Mouse (Mus musculus) heart, embryonic 15.5 days (tissue): ENCODE data around the gene Fut1. TPM values are rescaled to one million over a fixed set of nuclear protein-coding genes. Genes with fewer than 3 reads are reported as not detected.

Experiments used
- ATAC-seq: fragments of 200-750 bp; cut with Nextera tagmentation; replicated peaks from 2 replicates; pipeline ENCODE4 v1.8.0; 2017; ENCODE audit warnings: low read depth, moderate TSS enrichment; ENCODE audit not compliant: insufficient number of reproducible peaks, insufficient read depth, low FRiP score
- H3K27ac ChIP-seq: fragments of 300-500 bp; sonication (generic); 2 replicates; pipeline ENCODE4 v1.5.1; 2015; ENCODE audit warnings: mild to moderate bottlenecking, inconsistent platforms
- H3K27me3 ChIP-seq: fragments of 300-500 bp; sonication (generic); 2 replicates; pipeline ENCODE4 v1.6.1; 2015; ENCODE audit warnings: inconsistent platforms
- H3K36me3 ChIP-seq: fragments of 300-500 bp; sonication (generic); 2 replicates; pipeline ENCODE4 v1.6.1; 2015; ENCODE audit warnings: mild to moderate bottlenecking, inconsistent platforms
- H3K4me1 ChIP-seq: fragments of 300-500 bp; sonication (generic); replicated peaks from 2 replicates; pipeline ENCODE4 v1.6.1; 2015; ENCODE audit warnings: inconsistent platforms
- H3K4me2 ChIP-seq: fragments of 300-500 bp; sonication (generic); 2 replicates; pipeline ENCODE4 v1.6.1; 2015; ENCODE audit warnings: inconsistent platforms, mild to moderate bottlenecking, moderate library complexity
- H3K4me3 ChIP-seq: fragments of 300-500 bp; sonication (generic); 2 replicates; pipeline ENCODE4 v1.5.1; 2015; ENCODE audit warnings: mild to moderate bottlenecking, inconsistent platforms
- H3K9ac ChIP-seq: fragments of 300-500 bp; sonication (generic); 2 replicates; pipeline ENCODE4 v1.6.1; 2015; ENCODE audit warnings: mild to moderate bottlenecking, inconsistent platforms
- H3K9me3 ChIP-seq: fragments of 300-500 bp; sonication (generic); replicated peaks from 2 replicates; pipeline ENCODE4 v1.6.1; 2016; ENCODE audit warnings: inconsistent platforms
- WGBS: fragments of 180-500 bp; shearing (Covaris S2); methylation state at CpG from one replicate; pipeline ENCODE4 v1.1.7; 2015; ENCODE audit warnings: mixed read lengths; 5-methylcytosine and 5-hydroxymethylcytosine counted together
- polyA plus RNA-seq: library from polyadenylated mRNA; unstranded; fragments of >200 nt; fragmentation: Nextera tagmentation; extraction: Ambion mirVana; gene quantifications from 2 replicates; pipeline ENCODE4 v1.2.1, GENCODE M21; 2015

The Fut1 gene
- polyA plus RNA-seq, result 0.15 and 0.66 TPM in 2 replicates

DNA sequence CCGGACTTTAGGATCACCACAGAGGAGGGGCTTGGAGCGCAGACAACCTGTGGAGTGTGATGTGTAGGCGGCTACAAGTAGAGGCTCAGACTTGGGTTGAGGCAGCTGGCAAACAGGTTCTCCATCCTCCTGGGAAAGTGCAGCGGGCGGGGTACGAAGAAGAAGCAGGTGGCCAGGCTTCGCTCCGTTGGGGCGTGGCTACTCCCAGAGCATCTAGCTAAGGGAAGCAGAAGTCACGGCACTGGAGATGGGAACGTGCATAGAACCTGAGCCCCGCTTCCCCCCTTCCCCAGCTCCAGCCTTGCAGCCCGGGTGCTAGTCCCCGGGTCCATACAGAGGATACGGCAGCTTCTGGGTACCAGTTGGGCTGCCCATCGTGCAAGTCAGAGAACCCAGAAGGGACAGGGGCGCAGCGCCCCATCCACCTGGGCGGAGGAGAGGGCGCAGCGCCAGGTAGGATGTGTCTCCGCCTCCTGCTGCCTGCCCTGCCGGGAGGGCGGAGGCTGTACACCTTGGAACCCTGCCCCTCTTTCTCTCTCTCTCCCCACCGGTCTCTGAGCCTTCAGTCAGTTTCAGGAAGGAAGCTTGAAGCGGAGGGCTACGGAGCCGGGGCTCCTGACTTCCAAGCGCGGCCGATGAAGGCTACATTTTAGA lies at the start of gene Fut1:
Gene Fut1, plus strand, starts transcription at position 248 of the 654 bp plus-strand sequence.
- Histone ChIP-seq H3K9ac (no peak within 1 kb of the TSS), H3K4me1 (peaks cover 12% of the 10 kb centered on the region), H3K36me3 (no peaks in the 10 kb centered on the region), H3K4me2 (peak within 1 kb of the TSS; percentile 33; the same call in 1 of the 2 replicates), H3K4me3 (peak within 1 kb of the TSS; percentile 15; the same call in 1 of the 2 replicates), H3K27ac (no peak within 1 kb of the TSS; the same call in 1 of the 2 replicates), H3K27me3 (peaks cover 49% of the 10 kb centered on the region), H3K9me3 (no peaks in the 10 kb centered on the region)
- WGBS, result 12% methylated on average over 31 of the region's 31 CpGs
- no peak for ATAC-seq

DNA sequence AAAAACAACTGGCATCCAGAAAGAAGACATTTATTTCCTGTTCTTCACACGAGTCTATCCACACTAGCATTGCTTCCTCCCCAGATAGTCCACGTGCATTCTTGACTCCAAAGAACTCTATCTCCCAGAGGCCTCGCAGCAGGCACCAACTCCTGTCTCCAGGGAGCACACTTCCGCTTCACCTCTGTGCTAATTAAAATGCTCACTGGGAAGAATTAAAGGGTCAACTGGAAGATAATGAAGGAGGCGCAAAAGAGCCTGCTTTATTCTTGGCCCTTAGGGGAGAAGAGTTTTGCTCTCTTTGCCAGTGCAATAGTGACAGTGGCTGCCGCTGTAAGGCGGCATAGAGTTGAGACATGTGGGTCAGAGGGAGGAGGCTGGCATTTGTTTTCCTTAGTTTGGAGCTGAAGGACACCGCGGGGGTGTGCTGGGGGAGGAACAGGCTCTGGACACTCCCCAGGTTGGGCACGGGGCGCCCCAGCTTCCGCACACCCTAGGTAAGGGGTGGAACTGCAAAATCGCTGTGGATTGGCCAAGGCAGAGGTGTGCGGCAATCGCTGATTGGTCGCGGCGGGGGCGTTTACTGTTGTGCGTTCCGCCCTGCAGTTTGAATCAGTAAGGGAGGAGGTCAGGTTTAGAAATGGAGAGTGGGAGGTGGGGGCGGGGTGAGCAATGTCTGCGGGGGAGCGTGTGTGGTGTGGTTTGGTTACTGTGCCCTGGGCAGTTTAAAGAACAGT lies 49.1 kb upstream of the Fut1 start:
- under 1% methylated on average over 24 of the region's 24 CpGs for WGBS

DNA sequence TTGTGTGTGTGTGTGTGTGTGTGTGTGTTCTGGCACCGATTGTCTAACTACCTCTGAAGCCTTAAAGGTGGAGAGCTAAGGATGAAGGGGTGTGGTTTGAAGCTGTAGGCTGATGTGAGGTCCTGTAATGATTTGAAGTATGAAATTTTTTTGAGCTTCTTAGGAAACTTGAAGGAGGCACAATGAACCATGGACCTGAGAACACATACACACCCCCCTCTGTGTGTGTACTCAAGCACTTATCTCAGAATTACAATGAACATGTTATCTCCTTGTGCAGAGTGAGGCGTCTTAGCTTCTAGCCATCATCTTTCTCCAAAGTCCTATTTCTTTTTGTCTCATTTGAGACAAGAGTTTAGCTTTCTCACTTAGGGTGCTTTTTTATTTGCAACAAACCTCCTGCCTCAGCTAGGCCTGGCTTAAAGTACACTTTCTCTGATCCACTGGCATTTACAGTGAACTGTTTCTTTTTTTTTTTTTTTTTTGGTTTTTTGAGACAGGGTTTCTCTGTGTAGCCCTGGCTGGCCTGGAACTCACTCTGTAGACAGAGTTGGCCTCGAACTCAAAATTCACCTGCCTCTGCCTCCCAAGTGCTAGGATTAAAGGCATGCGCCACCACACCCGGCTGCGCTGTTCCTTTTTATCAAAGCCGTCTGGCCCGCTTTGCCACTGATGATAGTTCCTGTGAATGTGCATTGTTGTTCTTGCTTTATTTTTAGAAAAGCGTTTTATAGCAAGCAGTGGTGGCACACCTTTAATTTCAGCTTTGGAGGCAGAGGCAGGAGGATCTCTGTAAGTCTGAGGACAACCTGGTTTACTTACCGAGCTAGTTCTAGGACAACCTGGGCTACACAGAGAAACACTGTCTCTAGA lies 48.3 kb upstream of the Fut1 start:
- WGBS, result 72% methylated on average over 10 of the region's 10 CpGs
- Histone ChIP-seq H3K4me3 (peak overlapping the region; percentile 52), H3K36me3 (no peaks in the 10 kb centered on the region), H3K9ac (no peak overlapping the region; the same call in 1 of the 2 replicates), H3K27ac (peak overlapping the region; percentile 88), H3K9me3 (no peaks in the 10 kb centered on the region), H3K27me3 (no peaks in the 10 kb centered on the region), H3K4me1 (peaks cover 30% of the 10 kb centered on the region), H3K4me2 (peak overlapping the region; percentile 75)
- ATAC-seq, result no peak

More for the DNA sequence above, 49.1 kb upstream of the Fut1 start:
- no peaks in the 10 kb centered on the region for H3K36me3 ChIP-seq
- no peaks in the 10 kb centered on the region for H3K9me3 ChIP-seq
- H3K27ac ChIP-seq, result peak overlapping the region; percentile 88
- peak overlapping the region; percentile 51 for H3K9ac ChIP-seq
- peak overlapping the region; percentile 75 for H3K4me2 ChIP-seq
- no peaks in the 10 kb centered on the region for H3K27me3 ChIP-seq
- peak overlapping the region; percentile 52 for H3K4me3 ChIP-seq
- ATAC-seq, result peak; percentile 95
- H3K4me1 ChIP-seq, result peaks cover 30% of the 10 kb centered on the region

DNA sequence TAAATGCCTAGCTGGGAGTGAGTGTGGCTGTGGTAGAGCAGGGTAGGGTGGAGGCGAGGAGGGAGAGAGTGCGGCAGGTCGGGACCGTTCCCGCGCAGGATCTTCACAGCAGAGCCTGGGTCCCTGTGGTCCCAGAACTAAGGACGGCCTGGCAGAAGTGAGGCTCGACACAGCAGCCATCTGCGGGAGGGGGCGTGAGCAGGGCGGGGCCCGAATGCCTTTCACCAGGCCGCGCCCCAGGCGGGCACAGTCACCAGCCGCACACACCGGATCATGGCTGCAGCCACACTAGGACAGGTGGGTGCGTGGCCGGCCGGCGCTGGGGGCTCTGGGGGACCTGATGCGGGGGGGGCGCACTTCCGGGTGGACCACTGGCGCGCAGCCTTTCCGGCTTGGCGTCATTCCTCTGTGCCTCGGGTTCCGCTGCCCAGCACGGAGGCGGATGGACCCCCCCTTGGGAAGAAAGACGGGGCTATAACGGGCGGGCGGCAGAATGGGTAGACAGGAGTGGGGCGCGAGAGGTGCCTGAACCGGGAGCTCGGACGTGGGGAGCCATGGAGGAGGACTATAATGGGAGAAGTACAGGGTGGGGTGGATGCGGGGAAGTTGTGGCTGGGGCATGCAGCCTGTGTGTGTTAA lies 46.9 kb upstream of the Fut1 start, which contains the start of gene Bcat2:
Gene Bcat2, plus strand, starts transcription at position 51 of the 639 bp plus-strand sequence.
- Histone ChIP-seq H3K27me3 (no peaks in the 10 kb centered on the region), H3K9ac (peak within 1 kb of the TSS; percentile 80), H3K4me2 (peak within 1 kb of the TSS; percentile 73), H3K4me1 (peaks cover 38% of the 10 kb centered on the region), H3K4me3 (peak within 1 kb of the TSS; percentile 65), H3K27ac (peak within 1 kb of the TSS; percentile 89), H3K9me3 (no peaks in the 10 kb centered on the region), H3K36me3 (no peaks in the 10 kb centered on the region)
- 1% methylated on average over 41 of the region's 42 CpGs for WGBS
- ATAC-seq, result peak; percentile 64

DNA sequence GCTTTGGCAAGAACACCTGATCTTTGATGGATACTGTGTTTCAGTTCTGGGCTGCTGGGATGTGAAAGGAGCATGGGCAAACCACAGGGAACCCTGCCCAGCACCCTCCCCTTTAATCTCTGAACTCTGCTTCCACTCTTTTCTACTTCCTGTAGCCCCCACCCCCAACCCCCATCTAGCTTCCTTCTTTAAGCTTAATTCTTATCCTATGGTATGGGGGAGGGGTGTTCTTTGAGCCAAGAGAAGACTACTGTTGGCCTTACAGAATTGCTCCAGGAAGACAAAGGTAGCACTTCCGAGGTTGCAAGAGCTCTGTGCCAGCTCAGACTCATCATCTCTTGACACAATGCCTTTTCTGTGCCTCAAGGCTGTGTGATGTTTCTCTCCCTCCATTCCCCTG lies 45.1 kb upstream of the Fut1 start:
- Histone ChIP-seq H3K27me3 (no peaks in the 10 kb centered on the region), H3K4me1 (peaks cover 38% of the 10 kb centered on the region), H3K9ac (no peak overlapping the region), H3K9me3 (no peaks in the 10 kb centered on the region), H3K4me3 (no peak overlapping the region), H3K4me2 (no peak overlapping the region), H3K36me3 (peaks cover 13% of the 10 kb centered on the region; the same call in 1 of the 2 replicates), H3K27ac (no peak overlapping the region)
- no peak for ATAC-seq
- WGBS, result 67% methylated on average over 1 of the region's 1 CpGs

DNA sequence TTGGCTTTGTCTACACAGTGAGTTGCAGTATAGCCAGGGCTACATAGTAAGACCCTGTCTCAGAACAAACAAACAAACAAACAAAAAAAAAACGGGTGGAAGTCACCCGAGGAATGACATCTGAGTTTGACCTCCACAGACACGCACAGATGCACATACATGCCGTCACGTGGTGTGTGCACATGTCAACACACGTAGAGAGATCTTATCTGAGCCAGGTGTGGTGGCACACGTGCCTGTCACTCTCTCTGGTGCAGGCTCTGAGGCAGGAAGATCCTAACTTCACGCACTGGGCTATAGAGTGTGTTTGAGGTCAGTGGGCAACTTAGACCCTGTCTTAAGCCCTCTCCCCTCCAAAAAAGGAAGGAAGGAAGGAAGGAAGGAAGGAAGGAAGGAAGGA lies 43.1 kb upstream of the Fut1 start:
- no peak overlapping the region for H3K4me2 ChIP-seq

DNA sequence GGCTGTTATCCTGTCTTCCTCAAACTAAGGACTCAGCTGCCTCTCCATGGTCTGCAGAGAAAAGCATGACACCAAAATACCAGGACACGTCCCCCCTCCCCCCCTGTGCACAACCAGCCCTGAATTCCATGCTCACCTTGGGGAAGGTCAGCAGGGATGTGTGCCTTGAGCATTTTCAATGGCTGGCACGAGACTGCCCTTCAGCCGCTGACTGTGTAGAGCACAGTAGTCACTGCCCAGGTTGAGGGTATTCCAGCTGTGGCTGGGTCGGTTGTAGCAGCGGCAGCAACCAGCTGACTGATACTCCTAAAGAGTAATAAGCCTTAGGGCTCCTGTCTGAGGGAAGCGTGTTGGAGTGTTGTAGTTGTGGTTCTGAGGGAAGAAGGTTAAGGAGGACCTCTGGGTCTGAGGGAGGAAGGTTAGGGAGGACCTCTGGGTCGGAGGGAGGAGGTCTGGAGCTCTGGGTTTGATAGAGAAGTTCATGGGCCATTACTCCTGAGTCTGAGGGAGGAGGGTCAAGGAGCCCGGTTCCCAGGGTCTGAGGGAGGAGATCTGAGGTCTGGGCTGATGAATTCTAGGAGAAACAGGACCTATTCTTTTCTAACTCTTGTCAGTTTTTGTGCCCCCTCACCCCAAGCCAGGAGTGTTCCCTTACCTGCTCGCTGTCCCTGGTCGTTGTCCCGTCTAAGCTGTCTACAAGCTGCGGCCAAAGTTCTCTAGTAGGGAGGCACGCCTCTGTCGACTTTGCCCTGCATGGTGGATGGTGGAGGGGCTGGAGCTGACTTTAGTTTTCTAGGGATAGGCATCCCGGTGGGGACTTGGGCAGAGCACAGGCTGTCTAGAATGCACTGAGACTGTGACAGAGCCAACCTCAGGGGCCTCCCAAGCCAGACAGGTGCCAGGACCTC lies 42.4 kb upstream of the Fut1 start:
- no peak overlapping the region for H3K4me2 ChIP-seq

More for the DNA sequence above, 43.1 kb upstream of the Fut1 start:
- H3K27ac ChIP-seq, result no peak overlapping the region
- H3K27me3 ChIP-seq, result no peaks in the 10 kb centered on the region
- WGBS, result 73% methylated on average over 8 of the region's 8 CpGs
- H3K9me3 ChIP-seq, result no peaks in the 10 kb centered on the region
- H3K4me3 ChIP-seq, result no peak overlapping the region
- peaks cover 31% of the 10 kb centered on the region; the same call in 1 of the 2 replicates for H3K36me3 ChIP-seq
- H3K4me1 ChIP-seq, result peaks cover 25% of the 10 kb centered on the region
- H3K9ac ChIP-seq, result no peak overlapping the region
- ATAC-seq, result no peak

DNA sequence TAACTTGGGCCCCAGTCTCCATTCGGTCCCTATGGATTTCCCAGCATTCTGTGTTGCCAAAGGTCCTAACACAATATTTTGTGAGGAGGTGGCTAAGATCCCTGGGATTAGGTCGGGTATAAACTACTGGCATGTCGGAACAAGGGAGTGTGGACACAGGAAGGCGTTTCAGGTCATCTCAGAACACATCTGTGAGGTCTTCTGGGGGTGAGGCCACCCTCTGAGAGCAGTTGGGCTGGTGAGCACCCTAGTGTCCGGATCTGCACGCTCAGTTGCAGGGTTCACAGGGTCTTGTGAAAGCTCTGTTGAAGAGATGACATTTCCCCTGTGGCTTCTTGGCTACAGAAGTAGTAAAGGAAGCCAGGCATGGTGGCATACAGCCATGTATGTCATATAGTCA lies 31.2 kb upstream of the Fut1 start:
- Histone ChIP-seq H3K4me1 (peaks cover 3% of the 10 kb centered on the region), H3K27ac (no peak overlapping the region), H3K36me3 (peaks cover 26% of the 10 kb centered on the region), H3K9ac (no peak overlapping the region), H3K4me2 (no peak overlapping the region), H3K27me3 (no peaks in the 10 kb centered on the region), H3K9me3 (no peaks in the 10 kb centered on the region), H3K4me3 (no peak overlapping the region)
- no peak for ATAC-seq
- WGBS, result 88% methylated on average over 6 of the region's 6 CpGs

More for the DNA sequence above, 42.4 kb upstream of the Fut1 start:
- Histone ChIP-seq H3K27ac (no peak overlapping the region), H3K4me3 (no peak overlapping the region), H3K9me3 (no peaks in the 10 kb centered on the region), H3K36me3 (peaks cover 33% of the 10 kb centered on the region; the same call in 1 of the 2 replicates), H3K9ac (no peak overlapping the region), H3K4me1 (peaks cover 24% of the 10 kb centered on the region), H3K27me3 (no peaks in the 10 kb centered on the region)
- ATAC-seq, result no peak
- WGBS, result 70% methylated on average over 15 of the region's 15 CpGs

DNA sequence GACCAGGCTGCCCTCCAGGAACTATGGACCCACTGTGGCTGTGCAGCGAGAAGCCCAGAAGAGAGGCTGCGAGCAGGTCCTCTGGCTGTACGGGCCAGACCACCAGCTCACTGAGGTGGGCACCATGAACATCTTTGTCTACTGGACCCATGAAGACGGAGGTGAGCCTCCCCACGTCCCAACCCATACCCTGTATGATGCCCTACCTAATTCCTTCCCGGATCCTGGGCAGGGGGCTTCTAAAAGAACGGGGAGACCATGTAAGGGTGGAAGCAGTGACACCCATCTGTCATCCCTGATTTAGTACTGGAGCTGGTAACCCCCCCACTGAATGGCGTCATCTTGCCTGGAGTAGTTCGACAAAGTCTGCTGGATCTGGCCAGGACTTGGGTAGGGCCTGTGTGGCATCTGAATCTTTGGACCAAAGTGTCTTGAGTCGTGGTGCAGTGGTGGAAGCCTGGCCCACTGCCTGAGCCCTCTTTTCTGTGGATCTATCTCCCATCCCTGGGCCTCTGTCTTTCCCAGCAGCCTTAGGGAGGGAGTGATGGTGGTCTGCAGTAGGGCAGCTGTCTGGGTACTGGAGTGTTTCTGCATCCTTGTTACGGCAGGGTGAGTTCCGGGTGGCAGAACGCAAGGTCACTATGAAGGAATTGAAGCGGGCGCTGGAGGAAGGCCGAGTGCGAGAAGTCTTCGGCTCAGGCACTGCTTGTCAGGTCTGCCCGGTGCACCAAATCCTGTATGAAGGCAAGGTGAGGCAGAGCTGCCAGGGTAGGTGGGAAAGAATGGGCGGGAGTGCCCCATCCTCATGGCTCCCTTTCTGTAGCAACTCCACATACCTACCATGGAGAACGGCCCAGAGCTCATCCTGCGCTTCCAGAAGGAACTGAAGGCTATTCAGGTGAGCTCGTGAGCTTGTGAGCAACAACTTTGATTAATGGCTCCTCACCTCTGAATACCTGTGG lies 29.2 kb upstream of the Fut1 start:
- no peak overlapping the region for H3K4me2 ChIP-seq
- H3K4me3 ChIP-seq, result no peak overlapping the region
- H3K9ac ChIP-seq, result no peak overlapping the region
- no peak for ATAC-seq
- no peak overlapping the region for H3K27ac ChIP-seq
- H3K36me3 ChIP-seq, result peaks cover 24% of the 10 kb centered on the region
- H3K4me1 ChIP-seq, result peaks cover 3% of the 10 kb centered on the region
- H3K9me3 ChIP-seq, result no peaks in the 10 kb centered on the region
- WGBS, result 92% methylated on average over 23 of the region's 23 CpGs
- H3K27me3 ChIP-seq, result no peaks in the 10 kb centered on the region
